Mouse (Mus musculus) myocyte (in vitro differentiated cells): ENCODE data around the gene Olfr315.

ENCODE experiments used
- POLR2A ChIP-seq: IDR thresholded peaks from one replicate; pipeline ENCODE4 v1.6.1; 2011; ENCODE audit warnings: low read depth, mild to moderate bottlenecking, control low read depth, moderate library complexity; ENCODE audit not compliant: insufficient read length
- USF1 ChIP-seq: IDR thresholded peaks from one replicate; pipeline ENCODE4 v1.6.1; 2011; ENCODE audit warnings: low read depth, mild to moderate bottlenecking, control low read depth, moderate library complexity

- no peak for TF ChIP-seq POLR2A
- no peak for TF ChIP-seq USF1
These were observed 30.9 kb downstream of the Olfr315 start for GRCm38 (mm10) chr11:58803871-58804270.
